Mouse (Mus musculus): ENCODE results near the gene Gm10295. TPM values are rescaled to one million over a fixed set of nuclear protein-coding genes. Genes with fewer than 3 reads are reported as not detected.

Gene Gm10295
- polyA plus RNA-seq, 1 experiment = not detected

DNA sequence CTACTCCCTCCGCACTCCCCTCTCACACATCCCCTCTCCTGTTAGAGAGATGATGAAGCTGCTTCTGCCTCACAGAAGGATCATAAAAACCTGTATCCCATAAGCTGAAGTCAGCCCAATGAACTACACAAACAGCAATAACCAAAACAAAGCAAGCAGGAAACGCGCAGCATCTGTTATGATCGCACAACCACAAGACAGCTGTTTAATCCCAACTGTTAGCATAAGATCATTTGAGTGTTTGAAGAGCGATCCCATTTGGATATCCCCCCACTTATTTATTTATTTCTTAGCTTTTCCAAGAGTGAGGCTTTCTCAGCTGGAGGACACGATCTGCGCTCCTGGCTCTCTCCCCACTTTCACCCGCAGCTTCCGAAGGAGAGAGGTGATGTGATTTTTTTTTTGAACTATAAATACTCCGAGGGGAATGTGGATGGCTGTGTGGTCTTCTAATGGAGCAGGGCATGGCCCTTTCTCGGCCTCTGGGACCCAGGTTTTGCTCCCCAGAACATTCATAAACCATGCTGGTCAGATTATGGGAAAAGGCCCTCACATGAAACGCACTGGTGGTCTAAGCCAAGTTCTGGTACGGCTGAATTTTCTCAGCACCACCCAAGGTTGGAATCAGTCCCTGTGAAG is 17.4 kb upstream of the Gm10295 start:
- TF ChIP-seq CTCF (IDR thresholded peaks at IDR 0.05; ENCODE audit: borderline replicate concordance, control insufficient read depth, extremely low read depth, insufficient read depth, low read length, poor library complexity) (no peak), POLR2A (IDR thresholded peaks at IDR 0.05; ENCODE audit: control insufficient read depth, extremely low read depth, insufficient read depth, low read length, poor library complexity) (no peak)
- no peak for DNase-seq

DNA sequence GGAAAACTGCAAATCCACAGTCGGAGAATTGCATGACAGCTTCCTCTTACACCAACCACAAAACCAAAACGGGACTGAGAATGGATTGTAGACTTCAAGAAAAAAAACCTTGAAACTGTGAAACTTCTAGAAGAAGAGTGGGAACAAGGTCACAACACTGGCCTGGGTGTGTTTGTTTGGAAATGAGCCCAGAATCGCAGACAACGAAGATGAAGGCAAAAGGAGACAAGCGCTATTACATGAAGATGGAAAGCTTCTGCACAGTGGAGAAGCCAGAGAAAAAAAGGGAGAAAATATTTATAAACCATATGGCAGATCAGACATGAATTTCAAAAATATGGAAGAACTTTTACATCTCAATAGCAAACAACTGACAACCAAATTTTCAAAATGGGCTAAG is 4.3 kb upstream of the Gm10295 start:
- no peak for TF ChIP-seq CTCF (IDR thresholded peaks at IDR 0.05; ENCODE audit: borderline replicate concordance, control insufficient read depth, extremely low read depth, insufficient read depth, low read length, poor library complexity)
- no peak for TF ChIP-seq POLR2A (IDR thresholded peaks at IDR 0.05; ENCODE audit: control insufficient read depth, extremely low read depth, insufficient read depth, low read length, poor library complexity)
- DNase-seq = no peak
- no peak overlapping the region for H3K27ac ChIP-seq (ENCODE audit: control insufficient read depth, insufficient read depth, low read length)

More for the DNA sequence above, 17.4 kb upstream of the Gm10295 start:
- 91% methylated on average over 13 of the region's 13 CpGs for WGBS
- Histone ChIP-seq H3K27me3 (ENCODE audit: control insufficient read depth, insufficient read depth, low read length) (no peaks in the 10 kb centered on the region), H3K27ac (ENCODE audit: control insufficient read depth, insufficient read depth, low read length) (no peak overlapping the region), H3K4me1 (replicated peaks; ENCODE audit: control insufficient read depth, insufficient read depth, low read length) (no peaks in the 10 kb centered on the region), H3K36me3 (ENCODE audit: control insufficient read depth, insufficient read depth, low read length) (no peaks in the 10 kb centered on the region), H3K4me3 (ENCODE audit: control insufficient read depth, insufficient read depth, low read length) (no peak overlapping the region)

DNA sequence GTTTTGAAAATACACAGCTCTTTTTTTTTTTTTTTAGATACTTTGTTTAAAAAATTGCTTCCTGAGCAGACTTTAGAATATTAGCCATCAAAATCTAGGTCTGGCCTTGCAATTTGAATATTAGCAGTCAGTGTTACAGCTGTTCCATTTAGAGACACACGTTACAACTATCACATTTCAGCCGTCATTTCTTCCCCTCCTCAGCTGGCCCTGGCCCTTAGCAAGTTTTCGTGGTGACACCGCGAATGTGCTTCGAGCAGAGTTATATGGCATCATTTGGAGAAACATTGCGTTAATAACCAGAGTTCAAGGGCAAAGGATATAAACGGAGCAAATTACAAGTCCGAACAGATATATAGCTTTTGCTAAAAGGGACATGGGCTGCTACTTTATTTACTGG is 2.4 kb downstream of the Gm10295 start:
- TF ChIP-seq POLR2A (IDR thresholded peaks at IDR 0.05; ENCODE audit: control insufficient read depth, extremely low read depth, insufficient read depth, low read length, poor library complexity) (no peak), CTCF (IDR thresholded peaks at IDR 0.05; ENCODE audit: borderline replicate concordance, control insufficient read depth, extremely low read depth, insufficient read depth, low read length, poor library complexity) (no peak)
- Histone ChIP-seq H3K4me3 (ENCODE audit: control insufficient read depth, insufficient read depth, low read length) (no peak overlapping the region), H3K4me1 (replicated peaks; ENCODE audit: control insufficient read depth, insufficient read depth, low read length) (no peaks in the 10 kb centered on the region), H3K27me3 (ENCODE audit: control insufficient read depth, insufficient read depth, low read length) (no peaks in the 10 kb centered on the region; the same call in 1 of the 2 replicates), H3K36me3 (ENCODE audit: control insufficient read depth, insufficient read depth, low read length) (no peaks in the 10 kb centered on the region), H3K27ac (ENCODE audit: control insufficient read depth, insufficient read depth, low read length) (no peak overlapping the region)
- DNase-seq = no peak
- WGBS = 93% methylated on average over 9 of the region's 9 CpGs

More for the DNA sequence above, 4.3 kb upstream of the Gm10295 start:
- Histone ChIP-seq H3K4me1 (replicated peaks; ENCODE audit: control insufficient read depth, insufficient read depth, low read length) (no peaks in the 10 kb centered on the region), H3K27me3 (ENCODE audit: control insufficient read depth, insufficient read depth, low read length) (no peaks in the 10 kb centered on the region; the same call in 1 of the 2 replicates), H3K4me3 (ENCODE audit: control insufficient read depth, insufficient read depth, low read length) (no peak overlapping the region), H3K36me3 (ENCODE audit: control insufficient read depth, insufficient read depth, low read length) (no peaks in the 10 kb centered on the region)
- 67% methylated on average over 5 of the region's 5 CpGs for WGBS

DNA sequence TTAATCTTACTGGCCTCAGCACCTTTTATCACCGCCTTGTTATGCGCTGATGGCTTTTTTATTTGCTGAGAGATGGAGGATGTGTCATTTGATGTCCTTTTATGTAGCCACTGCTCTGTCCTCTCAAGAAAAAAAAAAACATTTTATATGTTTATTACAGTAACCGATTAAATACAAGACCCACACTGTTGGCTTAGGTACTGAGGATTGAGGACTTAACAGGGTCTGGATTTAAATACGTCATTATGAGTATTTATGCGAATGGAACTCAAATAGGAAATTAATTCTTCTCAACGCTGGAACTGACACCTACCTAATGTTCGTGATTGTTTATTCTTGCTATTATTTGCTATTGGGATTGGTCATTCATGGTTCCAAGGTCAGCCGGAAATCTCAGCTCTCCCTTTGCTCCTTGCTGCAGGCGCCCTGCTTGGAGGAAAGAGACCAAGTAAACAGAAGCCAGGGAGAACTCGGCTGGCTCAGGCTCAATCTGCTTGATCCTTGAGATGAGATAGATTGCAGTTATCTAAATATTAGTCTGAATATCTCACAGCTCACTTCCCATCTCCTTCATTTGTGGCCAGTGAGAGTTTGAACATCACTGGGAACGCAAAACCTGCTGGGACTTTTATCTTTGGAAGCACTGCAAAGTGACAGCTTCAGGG is 26.2 kb downstream of the Gm10295 start:
- DNase-seq = no peak
- WGBS = 84% methylated on average over 11 of the region's 11 CpGs
- H3K27me3 ChIP-seq (ENCODE audit: control insufficient read depth, insufficient read depth, low read length) = no peaks in the 10 kb centered on the region
- no peak for TF ChIP-seq CTCF (IDR thresholded peaks at IDR 0.05; ENCODE audit: borderline replicate concordance, control insufficient read depth, extremely low read depth, insufficient read depth, low read length, poor library complexity)
- no peaks in the 10 kb centered on the region for H3K36me3 ChIP-seq (ENCODE audit: control insufficient read depth, insufficient read depth, low read length)
- H3K27ac ChIP-seq (ENCODE audit: control insufficient read depth, insufficient read depth, low read length) = no peak overlapping the region
- H3K4me3 ChIP-seq (ENCODE audit: control insufficient read depth, insufficient read depth, low read length) = no peak overlapping the region
- H3K4me1 ChIP-seq (replicated peaks; ENCODE audit: control insufficient read depth, insufficient read depth, low read length) = no peaks in the 10 kb centered on the region

DNA sequence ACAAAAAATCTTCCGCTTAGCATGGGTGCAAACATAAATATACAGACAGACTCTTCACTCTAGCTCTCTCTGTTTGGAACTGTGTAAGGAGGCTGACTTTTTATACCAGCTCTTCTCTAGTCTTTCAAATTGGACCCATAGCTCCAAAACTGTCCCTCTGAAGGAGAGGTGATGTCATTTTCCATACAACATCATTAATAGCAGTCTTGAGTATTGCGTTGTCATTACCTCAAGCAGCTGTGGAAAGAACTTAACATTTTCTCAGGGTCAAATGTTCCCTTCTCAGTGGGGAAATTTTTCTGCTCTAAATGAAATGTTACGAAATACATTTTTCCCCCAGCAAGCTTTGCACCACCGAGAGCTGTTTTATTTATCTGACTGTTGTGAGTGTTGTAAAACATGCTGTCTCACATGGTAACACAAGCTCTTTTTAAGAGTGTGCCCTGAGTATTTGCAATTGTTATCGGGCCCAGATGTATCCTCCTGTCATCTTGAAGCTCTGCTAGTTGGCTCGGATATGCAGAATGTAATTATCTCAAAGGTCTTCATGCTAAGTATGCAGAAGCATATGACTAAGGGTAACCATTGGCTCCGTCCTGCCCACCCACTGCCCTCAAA is 38.0 kb downstream of the Gm10295 start:
- Histone ChIP-seq H3K36me3 (ENCODE audit: control insufficient read depth, insufficient read depth, low read length) (no peaks in the 10 kb centered on the region), H3K27ac (ENCODE audit: control insufficient read depth, insufficient read depth, low read length) (no peak overlapping the region), H3K4me1 (replicated peaks; ENCODE audit: control insufficient read depth, insufficient read depth, low read length) (no peaks in the 10 kb centered on the region), H3K4me3 (ENCODE audit: control insufficient read depth, insufficient read depth, low read length) (no peak overlapping the region), H3K27me3 (ENCODE audit: control insufficient read depth, insufficient read depth, low read length) (no peaks in the 10 kb centered on the region)
- no peak for DNase-seq
- WGBS = 89% methylated on average over 7 of the region's 7 CpGs
- TF ChIP-seq POLR2A (IDR thresholded peaks at IDR 0.05; ENCODE audit: control insufficient read depth, extremely low read depth, insufficient read depth, low read length, poor library complexity) = no peak
- TF ChIP-seq CTCF (IDR thresholded peaks at IDR 0.05; ENCODE audit: borderline replicate concordance, control insufficient read depth, extremely low read depth, insufficient read depth, low read length, poor library complexity) = no peak

DNA sequence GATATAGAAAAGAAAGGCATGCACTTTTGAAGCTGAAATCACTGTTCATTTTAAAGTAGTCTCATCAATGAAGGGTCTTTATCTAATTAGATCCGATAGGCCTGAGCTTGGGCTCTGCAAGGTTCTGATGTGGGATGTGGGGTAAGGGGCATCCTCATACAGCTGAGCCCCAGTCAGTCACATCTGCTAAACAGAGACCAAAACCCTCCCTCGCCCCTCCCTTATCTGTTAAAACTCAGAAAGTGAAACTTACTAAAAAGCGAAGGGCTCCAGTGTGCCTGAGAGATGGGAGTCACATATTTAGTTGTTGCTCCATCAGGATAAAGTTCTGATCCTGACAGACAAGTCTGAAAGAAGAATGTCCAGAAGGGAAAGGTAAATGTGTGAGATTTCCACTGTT is 38.9 kb downstream of the Gm10295 start:
- Histone ChIP-seq H3K4me1 (replicated peaks; ENCODE audit: control insufficient read depth, insufficient read depth, low read length) (no peaks in the 10 kb centered on the region), H3K4me3 (ENCODE audit: control insufficient read depth, insufficient read depth, low read length) (no peak overlapping the region), H3K36me3 (ENCODE audit: control insufficient read depth, insufficient read depth, low read length) (no peaks in the 10 kb centered on the region), H3K27ac (ENCODE audit: control insufficient read depth, insufficient read depth, low read length) (no peak overlapping the region), H3K27me3 (ENCODE audit: control insufficient read depth, insufficient read depth, low read length) (no peaks in the 10 kb centered on the region)
- no peak for TF ChIP-seq CTCF (IDR thresholded peaks at IDR 0.05; ENCODE audit: borderline replicate concordance, control insufficient read depth, extremely low read depth, insufficient read depth, low read length, poor library complexity)
- TF ChIP-seq POLR2A (IDR thresholded peaks at IDR 0.05; ENCODE audit: control insufficient read depth, extremely low read depth, insufficient read depth, low read length, poor library complexity) = no peak
- WGBS = 83% methylated on average over 3 of the region's 3 CpGs
- DNase-seq = no peak
